Mouse (Mus musculus) intestine, postnatal 0 days (tissue): ENCODE data around the gene Hes1. TPM values are rescaled to one million over a fixed set of nuclear protein-coding genes. Genes with fewer than 3 reads are reported as not detected.

Source experiments
- ATAC-seq: fragments of 200-750 bp; cut with Nextera tagmentation; 2 replicates; pipeline ENCODE4 v1.8.0; 2017; ENCODE audit warnings: mild to moderate bottlenecking, moderate TSS enrichment, moderate library complexity
- H3K27ac ChIP-seq: fragments of 300-500 bp; sonication (generic); 2 replicates; pipeline ENCODE4 v1.5.1; 2014; ENCODE audit warnings: mild to moderate bottlenecking, low read depth, low read length, moderate library complexity
- H3K27me3 ChIP-seq: fragments of 300-500 bp; sonication (generic); replicated peaks from 2 replicates; pipeline ENCODE4 v1.6.1; 2014; ENCODE audit warnings: low read length, mixed read lengths; ENCODE audit not compliant: control insufficient read depth, insufficient read depth
- H3K36me3 ChIP-seq: fragments of 300-500 bp; sonication (generic); 2 replicates; pipeline ENCODE4 v1.6.1; 2014; ENCODE audit warnings: mild to moderate bottlenecking, moderate library complexity; ENCODE audit not compliant: control insufficient read depth, insufficient read depth
- H3K4me1 ChIP-seq: fragments of 300-500 bp; sonication (generic); replicated peaks from 2 replicates; pipeline ENCODE4 v1.6.1; 2014; ENCODE audit warnings: antibody characterized with exemption, low read length, mixed read lengths; ENCODE audit not compliant: control insufficient read depth, insufficient read depth
- H3K4me2 ChIP-seq: fragments of 300-500 bp; sonication (generic); replicated peaks from 2 replicates; pipeline ENCODE4 v1.6.1; 2014; ENCODE audit warnings: low read depth, mild to moderate bottlenecking, moderate library complexity
- H3K4me3 ChIP-seq: fragments of 300-500 bp; sonication (generic); 2 replicates; pipeline ENCODE4 v1.5.1; 2014; ENCODE audit warnings: low read depth, low read length
- H3K9ac ChIP-seq: fragments of 300-500 bp; sonication (generic); 2 replicates; pipeline ENCODE4 v1.6.1; 2014; ENCODE audit warnings: mild to moderate bottlenecking, low read depth, low read length
- H3K9me3 ChIP-seq: fragments of 300-500 bp; sonication (generic); 2 replicates; pipeline ENCODE4 v1.6.1; 2016; ENCODE audit warnings: mixed run types; ENCODE audit not compliant: control insufficient read depth
- CTCF ChIP-seq: sonication (generic); IDR thresholded peaks from 2 replicates; pipeline ENCODE4 v1.5.1; 2016; ENCODE audit warnings: low read depth, mild to moderate bottlenecking, control low read depth, antibody characterized with exemption, moderate library complexity
- WGBS: fragments of 180-500 bp; shearing (Covaris S2); extraction: QIAGEN DNeasy Blood & Tissue Kit; methylation state at CpG from one replicate; pipeline ENCODE4 v1.1.7; 2014; 5-methylcytosine and 5-hydroxymethylcytosine counted together
- polyA plus RNA-seq: library from polyadenylated mRNA; unstranded; fragments of >200 nt; fragmentation: Nextera tagmentation; extraction: Ambion mirVana; gene quantifications from 2 replicates; pipeline ENCODE4 v1.2.1, GENCODE M21; 2015

Gene Hes1
- polyA plus RNA-seq, 1 experiment from 2014 or later = 52.9 TPM

GRCm38 (mm10) chr16:30028184-30028583 is 36.0 kb upstream of the Hes1 start:
- ATAC-seq = no peak
- H3K4me1 ChIP-seq = no peaks in the 10 kb centered on the region
- H3K9ac ChIP-seq = no peak overlapping the region
- no peaks in the 10 kb centered on the region for H3K36me3 ChIP-seq
- no peak overlapping the region for H3K4me2 ChIP-seq
- H3K4me3 ChIP-seq = no peak overlapping the region
- no peaks in the 10 kb centered on the region for H3K9me3 ChIP-seq
- H3K27me3 ChIP-seq = no peaks in the 10 kb centered on the region
- no peak for TF ChIP-seq CTCF
- no peak overlapping the region for H3K27ac ChIP-seq
- 68% methylated on average over 6 of the region's 6 CpGs for WGBS

GRCm38 (mm10) chr16:30029264-30030003 is 34.8 kb upstream of the Hes1 start:
- Histone ChIP-seq H3K9me3 (no peaks in the 10 kb centered on the region), H3K9ac (no peak overlapping the region), H3K36me3 (no peaks in the 10 kb centered on the region; the same call in 1 of the 2 replicates), H3K4me3 (no peak overlapping the region), H3K27ac (no peak overlapping the region), H3K27me3 (no peaks in the 10 kb centered on the region), H3K4me2 (no peak overlapping the region), H3K4me1 (peaks cover 4% of the 10 kb centered on the region)
- 78% methylated on average over 12 of the region's 12 CpGs for WGBS
- no peak for TF ChIP-seq CTCF
- no peak for ATAC-seq

GRCm38 (mm10) chr16:30032326-30032904 is 31.8 kb upstream of the Hes1 start:
- ATAC-seq = no peak
- no peaks in the 10 kb centered on the region; the same call in 1 of the 2 replicates for H3K36me3 ChIP-seq
- H3K4me1 ChIP-seq = peaks cover 6% of the 10 kb centered on the region
- H3K4me3 ChIP-seq = no peak overlapping the region
- H3K27ac ChIP-seq = no peak overlapping the region
- H3K9me3 ChIP-seq = no peaks in the 10 kb centered on the region
- TF ChIP-seq CTCF = no peak
- H3K9ac ChIP-seq = no peak overlapping the region
- no peak overlapping the region for H3K4me2 ChIP-seq
- H3K27me3 ChIP-seq = no peaks in the 10 kb centered on the region
- 78% methylated on average over 2 of the region's 2 CpGs for WGBS

GRCm38 (mm10) chr16:30033390-30033789 is 30.8 kb upstream of the Hes1 start:
- no peak overlapping the region for H3K9ac ChIP-seq
- no peak overlapping the region for H3K27ac ChIP-seq
- no peak for ATAC-seq
- no peak overlapping the region for H3K4me2 ChIP-seq
- H3K4me3 ChIP-seq = no peak overlapping the region
- 77% methylated on average over 3 of the region's 3 CpGs for WGBS
- H3K36me3 ChIP-seq = no peaks in the 10 kb centered on the region; the same call in 1 of the 2 replicates
- no peaks in the 10 kb centered on the region for H3K9me3 ChIP-seq
- H3K27me3 ChIP-seq = no peaks in the 10 kb centered on the region
- H3K4me1 ChIP-seq = peaks cover 6% of the 10 kb centered on the region
- TF ChIP-seq CTCF = no peak

GRCm38 (mm10) chr16:30034001-30034400 is 30.2 kb upstream of the Hes1 start:
- H3K4me2 ChIP-seq = no peak overlapping the region
- no peaks in the 10 kb centered on the region; the same call in 1 of the 2 replicates for H3K36me3 ChIP-seq
- H3K27ac ChIP-seq = no peak overlapping the region
- H3K9me3 ChIP-seq = no peaks in the 10 kb centered on the region
- H3K9ac ChIP-seq = no peak overlapping the region
- no peak for TF ChIP-seq CTCF
- no peaks in the 10 kb centered on the region for H3K27me3 ChIP-seq
- no peak overlapping the region for H3K4me3 ChIP-seq
- 72% methylated on average over 4 of the region's 4 CpGs for WGBS
- ATAC-seq = no peak
- H3K4me1 ChIP-seq = peaks cover 6% of the 10 kb centered on the region

DNA sequence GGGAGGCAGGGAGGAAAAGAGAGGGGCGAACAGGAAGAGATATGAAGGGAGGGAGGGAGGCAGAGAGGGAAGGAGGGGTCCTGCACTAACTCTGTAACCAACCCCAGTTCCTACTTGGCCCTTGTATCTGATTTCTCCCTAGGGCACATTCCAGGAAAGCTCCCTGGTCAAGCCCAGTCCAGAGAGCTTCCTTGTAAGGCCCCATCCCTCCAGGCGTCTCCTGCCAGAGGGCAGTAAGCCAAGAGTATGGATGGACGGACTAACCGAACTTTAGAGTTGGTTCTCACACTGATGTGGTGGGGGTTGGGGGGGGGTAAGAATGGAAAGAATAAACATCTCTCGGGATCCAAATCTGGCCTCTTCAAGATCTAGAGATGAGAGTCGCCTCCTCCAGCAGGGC is 29.7 kb upstream of the Hes1 start:
- H3K4me3 ChIP-seq = no peak overlapping the region
- H3K36me3 ChIP-seq = no peaks in the 10 kb centered on the region; the same call in 1 of the 2 replicates
- no peaks in the 10 kb centered on the region for H3K9me3 ChIP-seq
- no peak for ATAC-seq
- peaks cover 6% of the 10 kb centered on the region for H3K4me1 ChIP-seq
- no peak overlapping the region for H3K27ac ChIP-seq
- TF ChIP-seq CTCF = no peak
- H3K9ac ChIP-seq = no peak overlapping the region
- 49% methylated on average over 6 of the region's 6 CpGs for WGBS
- no peak overlapping the region for H3K4me2 ChIP-seq
- H3K27me3 ChIP-seq = no peaks in the 10 kb centered on the region
